Mouse (Mus musculus) CH12.LX (cell line): ENCODE results near the gene Pgf.

Source experiments
- CTCF ChIP-seq, 2 experiments: IDR thresholded peaks in 1 of 2; conservative IDR thresholded peaks in 1 of 2; 2 replicates each; pipeline ENCODE4 v1.5.1; 2011 to 2012; ENCODE audit warnings: low read depth in 2 of 2, low read length in 2 of 2, improper control_type of control experiment in 1 of 2, inconsistent platforms in 1 of 2, mild to moderate bottlenecking in 1 of 2, moderate library complexity in 1 of 2
- EP300 ChIP-seq: IDR thresholded peaks from 2 replicates; pipeline ENCODE4 v1.6.1; 2011; ENCODE audit warnings: low read length, improper control_type of control experiment
- GABPA ChIP-seq: IDR thresholded peaks from 2 replicates; pipeline ENCODE4 v1.6.1; 2012; ENCODE audit warnings: low read depth, low read length, improper control_type of control experiment, inconsistent platforms; ENCODE audit not compliant: insufficient replicate concordance
- JUN ChIP-seq: IDR thresholded peaks from 2 replicates; pipeline ENCODE4 v1.6.1; 2011; ENCODE audit warnings: low read depth, mild to moderate bottlenecking, low read length, improper control_type of control experiment, moderate library complexity; ENCODE audit not compliant: insufficient read depth
- MAX ChIP-seq: IDR thresholded peaks from 2 replicates; pipeline ENCODE4 v1.6.1; 2011; ENCODE audit warnings: low read length, improper control_type of control experiment
- NELFE ChIP-seq: IDR thresholded peaks from 2 replicates; pipeline ENCODE4 v1.6.1; 2011; ENCODE audit warnings: low read depth, low read length, improper control_type of control experiment
- POLR2A ChIP-seq: IDR thresholded peaks from 2 replicates; pipeline ENCODE4 v1.6.1; 2011; ENCODE audit warnings: low read depth, mild to moderate bottlenecking, improper control_type of control experiment, low read length
- RAD21 ChIP-seq: IDR thresholded peaks from 2 replicates; pipeline ENCODE4 v1.6.1; 2011; ENCODE audit warnings: low read depth, mild to moderate bottlenecking, low read length, improper control_type of control experiment, moderate library complexity
- TCF12 ChIP-seq: IDR thresholded peaks from 2 replicates; pipeline ENCODE4 v1.6.1; 2014; ENCODE audit warnings: low read depth, mild to moderate bottlenecking, inconsistent platforms, low read length, improper control_type of control experiment
- USF1 ChIP-seq: IDR thresholded peaks from 2 replicates; pipeline ENCODE4 v1.6.1; 2014; ENCODE audit warnings: low read depth, mild to moderate bottlenecking, inconsistent platforms, low read length, improper control_type of control experiment
- ZKSCAN1 ChIP-seq: IDR thresholded peaks from 2 replicates; pipeline ENCODE4 v1.6.1; 2012; ENCODE audit warnings: low read depth, inconsistent platforms, low read length, improper control_type of control experiment, borderline replicate concordance
- ZMIZ1 ChIP-seq: IDR thresholded peaks from 2 replicates; pipeline ENCODE4 v1.6.1; 2012; ENCODE audit warnings: low read depth, mild to moderate bottlenecking, inconsistent platforms, low read length, improper control_type of control experiment
- ZNF384 ChIP-seq: IDR thresholded peaks from 2 replicates; pipeline ENCODE4 v1.6.1; 2012; ENCODE audit warnings: low read depth, low read length, improper control_type of control experiment, inconsistent platforms

DNA sequence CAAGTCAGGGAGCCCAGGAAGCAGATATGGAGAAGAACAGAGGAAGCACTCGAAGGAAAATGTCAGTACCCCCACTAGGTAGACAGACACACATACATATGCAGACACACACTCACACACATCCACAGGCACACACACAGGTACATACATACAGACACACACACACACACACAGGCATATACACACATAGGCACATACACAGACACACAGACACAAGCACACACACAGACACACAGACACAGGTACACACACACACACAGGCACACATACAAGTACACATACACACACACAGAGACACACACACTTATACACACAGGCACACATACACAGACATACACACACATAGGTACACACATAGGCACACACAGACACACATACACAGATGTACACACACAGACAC lies 22.4 kb upstream of the Pgf start:
- no peak for TF ChIP-seq MAX
- TF ChIP-seq GABPA, result no peak
- TF ChIP-seq TCF12, result no peak
- no peak for TF ChIP-seq POLR2A
- TF ChIP-seq CTCF (conservative IDR thresholded peaks at IDR 0.05 in 1 of 2, IDR thresholded peaks at IDR 0.05 in 1 of 2; ENCODE audit: low read depth in 2 of 2, low read length in 2 of 2), result no peak
- TF ChIP-seq RAD21, result no peak
- no peak for TF ChIP-seq USF1
- no peak for TF ChIP-seq ZNF384
- no peak for TF ChIP-seq ZMIZ1
- TF ChIP-seq JUN, result no peak
- no peak for TF ChIP-seq EP300
- TF ChIP-seq NELFE, result no peak
- TF ChIP-seq ZKSCAN1, result no peak
